Mouse (Mus musculus) frontal cortex, postnatal 36 days (tissue): ENCODE data around the gene Jarid2.
A peak's percentile ranks its signal among the peaks of the same experiment; 100 is the strongest.

Source experiments
- DNase-seq, 2 experiments: peaks; one replicate each; pipeline ENCODE4 v3.0.0; 2022; ENCODE audit warnings: low spot score in 2 of 2

Gene Jarid2

GRCm38 (mm10) chr13:44915945-44916344 is 186.7 kb downstream of the Jarid2 start:
- no peak for DNase-seq

GRCm38 (mm10) chr13:44917202-44917601 is 187.9 kb downstream of the Jarid2 start:
- no peak for DNase-seq

DNA sequence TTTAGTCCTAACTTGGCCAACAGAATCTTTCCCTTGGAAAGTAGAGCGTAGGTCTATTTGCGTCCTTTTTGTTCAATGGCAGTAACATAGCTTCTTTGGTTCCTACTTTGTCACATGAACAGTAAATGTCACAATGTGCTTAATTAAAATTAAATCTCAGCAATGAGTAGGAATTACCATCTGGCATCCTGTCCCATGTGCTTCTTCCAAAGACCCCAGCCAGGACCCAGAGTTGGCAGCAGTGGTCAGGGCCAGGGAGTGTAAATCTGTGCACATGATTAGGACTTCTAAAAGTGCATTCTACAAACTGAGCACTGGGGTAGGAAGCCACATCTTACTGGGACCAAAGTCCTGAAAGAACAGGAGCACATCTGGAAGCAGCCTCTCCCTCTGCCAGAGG is 189.0 kb downstream of the Jarid2 start:
- no peak for DNase-seq

DNA sequence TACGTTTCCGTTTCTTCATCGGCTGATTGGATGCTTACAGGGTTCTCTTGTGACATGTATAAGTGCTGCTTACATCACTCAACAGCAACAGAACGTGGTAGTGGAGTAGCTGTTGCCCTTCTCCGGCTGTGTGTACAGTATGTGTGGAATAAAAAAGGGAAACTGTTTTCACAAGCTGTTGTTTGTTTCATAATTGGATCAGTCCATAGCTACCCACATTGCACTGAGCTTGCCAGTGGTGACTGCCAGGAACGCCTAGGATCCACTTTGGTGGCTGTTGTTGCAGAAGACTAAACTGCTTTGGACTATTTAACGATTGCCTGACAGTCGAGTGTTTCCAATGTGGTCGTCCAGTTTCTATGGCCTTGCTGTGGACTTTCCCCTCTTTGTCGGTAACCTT is 191.8 kb downstream of the Jarid2 start:
- DNase-seq, result peak in 1 of 2 experiments; percentile 33

- no peak for DNase-seq
These were observed 192.4 kb downstream of the Jarid2 start for GRCm38 (mm10) chr13:44921721-44922120.

DNA sequence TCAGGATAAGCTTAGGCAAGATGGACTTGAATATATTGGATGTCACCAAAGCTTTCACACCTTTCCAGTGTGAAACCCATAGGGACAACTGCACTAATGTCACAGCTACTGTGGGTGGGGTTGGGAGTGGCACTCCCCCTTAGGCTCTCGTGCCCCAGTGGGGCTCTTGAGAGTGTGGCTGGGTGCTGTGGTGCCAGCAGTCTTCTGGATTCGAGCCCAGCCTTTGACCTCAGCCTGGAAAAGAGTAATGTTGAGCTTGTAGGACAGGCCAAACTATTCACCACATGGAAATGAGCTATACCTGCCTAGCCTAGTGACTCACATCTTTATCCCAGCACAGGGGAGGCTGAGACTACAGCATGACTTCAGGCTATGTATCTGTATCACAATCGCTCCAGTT is 194.8 kb downstream of the Jarid2 start:
- DNase-seq, result no peak

- DNase-seq, result no peak
These were observed 195.9 kb downstream of the Jarid2 start for GRCm38 (mm10) chr13:44925173-44925572.

- DNase-seq, result no peak
These were observed 197.0 kb downstream of the Jarid2 start for GRCm38 (mm10) chr13:44926311-44926710.

DNA sequence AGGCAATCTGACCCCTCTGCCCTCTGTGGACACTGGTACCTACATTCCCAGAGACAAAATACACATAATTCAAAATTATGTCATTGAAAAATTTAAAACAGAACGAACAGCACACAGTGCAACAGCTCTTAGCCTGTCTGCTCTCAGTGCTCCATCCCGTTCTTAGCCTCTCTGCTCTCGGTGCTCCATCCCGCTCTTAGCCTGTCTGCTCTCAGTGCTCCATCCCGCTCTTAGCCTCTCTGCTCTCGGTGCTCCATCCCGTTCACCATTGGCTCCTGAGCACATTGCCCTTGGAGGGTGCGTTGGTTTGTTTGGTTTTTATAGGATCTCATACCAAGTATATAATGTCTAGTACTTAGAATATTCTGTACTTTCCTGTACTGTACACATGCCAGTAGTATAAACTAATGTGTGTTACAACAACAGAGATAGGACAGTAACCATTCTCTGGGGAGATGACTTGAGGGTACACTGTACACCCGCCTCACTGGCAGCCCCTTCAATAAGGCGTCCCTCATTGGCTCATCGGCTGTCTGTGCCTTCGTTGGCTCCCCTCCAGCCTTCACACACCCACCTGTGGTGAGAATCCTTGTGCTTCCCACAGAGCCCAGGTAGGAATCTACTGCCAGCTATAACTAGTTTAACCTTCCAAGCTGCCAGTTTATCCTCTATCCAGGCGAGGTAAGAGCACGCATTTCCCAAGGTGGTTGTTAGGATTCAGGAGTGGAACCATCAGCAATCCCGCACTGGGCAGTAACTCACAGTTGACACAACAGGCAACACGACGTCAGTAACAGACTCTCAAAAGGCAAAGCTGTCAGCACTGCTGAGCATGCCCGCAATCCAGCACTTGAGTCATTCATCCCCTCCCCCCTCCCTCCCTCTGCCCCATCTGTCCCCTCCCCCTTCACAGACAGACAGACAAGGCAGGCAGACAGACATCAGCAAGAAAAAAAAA is 203.3 kb downstream of the Jarid2 start:
- DNase-seq, result no peak

DNA sequence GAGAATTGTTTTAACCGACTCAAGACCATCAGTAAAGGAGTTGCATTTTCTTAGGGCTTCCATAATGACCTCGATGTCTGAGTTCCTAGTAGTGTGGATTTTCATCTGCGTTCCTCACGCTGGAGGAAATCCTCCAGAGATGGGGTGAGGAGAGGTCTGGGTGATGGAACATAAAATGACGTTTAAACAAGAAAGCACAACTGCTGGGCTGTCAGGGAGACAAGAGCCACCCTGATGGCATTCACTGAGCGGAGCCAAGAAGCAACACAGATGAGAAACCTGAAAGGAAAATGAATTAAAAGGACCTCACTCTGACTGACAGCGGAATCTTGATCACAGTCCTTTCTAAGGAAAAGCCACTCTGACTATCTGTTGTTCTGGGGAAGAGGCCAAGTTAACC is 204.3 kb downstream of the Jarid2 start:
- no peak for DNase-seq

GRCm38 (mm10) chr13:44937681-44938080 is 208.4 kb downstream of the Jarid2 start:
- no peak for DNase-seq

DNA sequence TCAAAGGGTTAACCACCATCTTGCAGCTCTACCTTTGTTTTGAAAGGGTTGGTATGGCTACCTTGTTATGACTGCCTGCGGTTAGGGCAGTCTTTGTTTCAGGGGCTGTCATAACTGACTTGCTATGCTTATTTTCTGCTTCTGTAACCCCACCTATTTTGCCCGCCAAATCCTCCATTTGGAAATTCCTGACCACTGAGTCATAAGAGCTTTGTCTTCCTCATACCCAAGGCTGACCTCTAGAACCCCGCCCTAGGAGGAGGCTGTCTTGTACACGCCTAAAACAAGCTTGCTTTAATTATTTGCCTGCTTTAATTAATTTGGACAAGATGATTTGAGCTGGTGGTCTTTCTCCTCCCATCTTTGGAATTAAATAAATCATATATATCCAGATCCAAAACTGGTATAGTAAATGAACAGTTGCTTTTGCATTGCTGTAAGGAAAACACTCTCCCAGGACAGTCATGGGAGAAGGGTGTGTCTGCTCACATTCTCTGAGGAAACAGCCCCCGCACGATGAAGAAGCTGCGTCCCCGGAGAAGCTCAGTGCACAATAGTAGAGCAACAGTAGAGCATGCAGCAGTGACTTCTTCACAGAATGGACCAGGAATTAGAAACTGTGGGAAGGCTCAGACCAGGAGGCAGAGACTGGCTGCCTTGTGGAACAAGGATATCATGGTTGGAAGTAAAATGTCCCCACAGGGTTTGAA is 210.2 kb downstream of the Jarid2 start:
- no peak for DNase-seq

- DNase-seq, result no peak
These were observed 214.3 kb downstream of the Jarid2 start for GRCm38 (mm10) chr13:44943618-44944017.

DNA sequence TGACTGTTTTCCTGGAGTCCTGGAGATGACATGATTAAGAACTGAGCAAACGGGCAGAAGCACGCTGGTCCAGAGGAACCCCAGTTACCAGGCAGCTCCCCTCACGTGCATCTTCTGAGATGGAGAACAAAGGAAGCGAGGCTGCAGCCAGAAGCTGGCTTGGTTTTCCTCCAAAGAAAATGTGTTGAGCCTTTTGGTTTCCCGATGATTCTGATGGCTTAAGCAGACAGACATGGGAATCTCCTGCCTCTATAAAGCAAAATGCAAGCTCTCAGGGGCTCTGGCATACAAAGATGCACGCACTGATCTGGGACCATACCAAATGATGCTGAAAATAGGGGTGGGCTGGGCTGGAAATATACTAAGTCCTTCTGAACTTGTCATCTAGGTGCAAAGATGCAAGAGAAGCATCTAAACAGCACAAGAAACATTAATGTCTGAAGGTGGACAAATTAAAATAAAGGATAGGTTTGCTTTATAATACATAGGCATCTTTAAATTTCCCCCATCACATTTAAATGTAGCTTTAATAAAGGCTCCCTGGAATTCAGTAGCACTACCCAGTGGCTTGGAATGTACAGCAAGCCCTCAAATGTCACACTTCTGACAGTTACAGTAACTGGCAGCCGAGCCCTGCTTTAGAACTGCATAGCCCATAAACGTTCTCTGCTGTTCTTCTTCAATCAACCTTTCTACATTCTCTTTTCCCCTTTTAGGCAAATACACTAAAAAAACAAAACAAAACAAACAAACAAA is 217.8 kb downstream of the Jarid2 start:
- DNase-seq, result peak; percentile 48 to 58

GRCm38 (mm10) chr13:44948320-44949250 is 219.3 kb downstream of the Jarid2 start:
- DNase-seq, result peak; percentile 28 to 56

- DNase-seq, result no peak
These were observed 223.3 kb downstream of the Jarid2 start for GRCm38 (mm10) chr13:44952393-44953086.

DNA sequence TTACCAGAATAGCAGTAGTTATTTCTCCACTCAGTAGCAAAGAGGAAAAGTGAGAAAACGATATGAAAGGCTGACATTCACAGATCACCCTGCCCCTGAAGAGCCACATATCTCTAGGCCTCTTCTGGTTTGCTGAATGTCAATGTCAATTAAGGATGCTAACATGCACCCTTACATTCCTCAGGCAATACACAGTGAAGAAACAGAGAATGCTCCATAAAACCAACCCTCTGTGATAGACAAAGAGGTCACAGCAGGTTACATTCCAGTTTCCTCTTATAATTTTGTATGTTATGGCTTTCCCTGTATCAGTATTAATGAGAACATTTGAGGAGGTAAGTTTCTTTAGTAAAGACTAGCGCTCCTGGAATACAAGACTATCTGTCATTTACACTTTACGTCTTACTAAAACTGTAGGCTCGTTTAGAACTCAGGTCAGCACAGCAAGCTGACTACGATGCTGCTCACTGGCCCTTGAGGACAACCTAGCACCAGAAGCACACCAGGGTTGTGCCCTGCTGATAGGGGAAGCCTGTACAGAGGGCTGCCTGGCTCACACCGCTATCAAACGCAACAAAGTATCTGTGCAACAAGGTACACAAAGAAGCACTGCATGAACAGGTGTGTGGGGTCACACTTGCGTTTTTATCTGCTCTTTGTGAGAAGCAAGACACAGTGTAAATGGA is 224.4 kb downstream of the Jarid2 start:
- no peak for DNase-seq

- DNase-seq, result no peak
These were observed 224.9 kb downstream of the Jarid2 start for GRCm38 (mm10) chr13:44954232-44954568.

GRCm38 (mm10) chr13:44955781-44956180 is 226.5 kb downstream of the Jarid2 start:
- DNase-seq, result no peak

DNA sequence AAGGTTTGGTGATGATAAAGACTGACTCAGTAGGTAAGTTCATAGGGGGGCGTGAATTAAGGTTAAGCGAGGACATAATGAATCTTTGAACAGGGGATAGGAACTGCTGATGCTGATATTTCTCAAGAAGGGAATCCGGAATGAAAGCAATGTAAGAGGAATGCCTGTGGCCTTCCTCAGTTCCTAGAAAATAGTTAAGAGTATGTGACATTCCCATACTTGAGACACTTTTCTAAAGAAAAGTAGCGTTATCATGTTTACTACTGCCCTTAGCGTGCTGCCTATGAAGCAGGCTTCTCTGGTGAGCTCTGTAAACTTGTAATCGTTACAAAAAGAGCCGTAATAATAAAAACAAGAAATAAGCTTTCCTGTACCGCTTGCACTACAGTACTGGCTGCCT is 227.8 kb downstream of the Jarid2 start:
- no peak for DNase-seq
